Mouse (Mus musculus) adrenal gland, postnatal 0 days (tissue): ENCODE measurements around the gene Zp1. TPM values are rescaled to one million over a fixed set of nuclear protein-coding genes. Genes with fewer than 3 reads are reported as not detected.

ENCODE experiments used
- polyA plus RNA-seq: library from polyadenylated mRNA; unstranded; fragments of >200 nt; fragmentation: Nextera tagmentation; extraction: Ambion mirVana; gene quantifications from 2 replicates; pipeline ENCODE4 v1.2.1, GENCODE M21; 2015

Gene Zp1
- polyA plus RNA-seq, result not detected in 2 replicates

DNA sequence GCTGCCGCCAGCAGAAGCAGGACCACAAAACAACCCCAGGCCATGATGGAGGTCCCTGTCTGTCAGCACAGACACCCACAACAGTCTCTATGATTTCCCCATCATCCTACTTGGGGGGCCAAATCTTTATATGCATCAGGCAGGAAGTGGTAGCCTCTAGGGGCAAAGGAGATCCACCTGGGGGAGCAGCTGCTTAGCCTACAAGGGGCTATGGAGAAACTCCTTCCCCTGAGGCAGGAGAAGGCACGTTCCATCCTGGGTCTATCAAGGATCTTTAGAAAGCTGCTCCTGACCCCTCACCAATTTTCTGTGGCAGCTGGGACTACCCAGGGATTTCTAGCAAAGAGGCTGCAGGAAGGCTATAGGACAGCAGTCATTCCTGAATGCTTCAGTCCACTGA, at the start of gene Zp1:
Zp1 (minus strand) TSS at position 101 of the 400 bp plus-strand sequence.

DNA sequence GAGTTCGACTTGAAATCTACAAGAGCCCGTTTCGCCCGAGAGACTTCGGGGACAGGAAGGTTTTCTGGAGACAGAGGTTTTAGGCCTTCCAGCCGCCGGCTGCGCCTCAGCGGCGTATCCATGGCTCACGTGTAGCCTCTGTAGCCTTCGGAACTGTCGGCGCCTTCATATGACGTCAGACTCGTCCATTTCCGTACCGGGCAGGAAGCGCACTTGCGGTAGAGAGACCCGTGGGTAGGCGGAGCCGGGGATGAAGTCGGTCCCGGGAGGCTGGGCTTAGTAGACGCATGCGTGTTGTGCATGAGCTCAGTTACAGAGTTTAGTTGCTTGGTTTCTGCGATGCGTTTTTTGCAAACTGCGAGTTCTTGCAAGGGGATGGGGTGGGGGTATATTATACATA, 28.7 kb upstream of the Zp1 start, which contains the start of gene Ccdc86:
Ccdc86 (minus strand) TSS at position 155 of the 400 bp plus-strand sequence.

GRCm38 (mm10) chr19:10937110-10937563, 16.7 kb upstream of the Zp1 start, which contains the start of gene Ptgdr2:
Ptgdr2 (plus strand) TSS chr19:10937160.

DNA sequence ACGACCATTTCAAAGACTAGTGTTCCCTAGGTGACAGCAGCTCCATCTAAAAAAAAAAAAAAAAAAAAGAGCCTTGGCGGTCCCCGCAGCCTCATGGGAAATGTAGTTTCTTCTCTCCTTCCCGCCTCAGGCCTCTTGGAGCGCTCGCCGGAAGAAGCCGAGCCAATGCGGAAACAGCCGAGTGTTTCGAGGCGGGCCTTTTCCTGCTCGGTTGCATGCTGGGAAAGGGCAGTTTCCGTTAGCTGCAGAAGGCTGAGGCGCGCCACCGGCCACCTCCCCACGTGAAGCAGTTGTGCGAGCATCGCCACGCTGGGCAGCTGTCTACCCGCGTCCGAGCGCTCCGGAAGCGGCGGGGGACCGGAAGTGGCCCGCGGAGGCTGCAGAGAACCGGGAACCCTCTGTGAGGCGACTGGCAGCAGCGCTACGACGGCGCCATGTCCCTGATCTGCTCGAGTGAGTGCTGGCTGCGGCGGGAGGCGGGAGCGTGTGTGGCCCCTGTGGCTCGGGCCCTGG, 25.4 kb downstream of the Zp1 start, which contains the start of gene Prpf19:
Prpf19 (plus strand) TSS at position 216 of the 513 bp plus-strand sequence.

GRCm38 (mm10) chr19:10881426-10882154, 38.8 kb downstream of the Zp1 start, which contains the start of gene Tmem109:
Tmem109 (minus strand) TSS chr19:10882001.

DNA sequence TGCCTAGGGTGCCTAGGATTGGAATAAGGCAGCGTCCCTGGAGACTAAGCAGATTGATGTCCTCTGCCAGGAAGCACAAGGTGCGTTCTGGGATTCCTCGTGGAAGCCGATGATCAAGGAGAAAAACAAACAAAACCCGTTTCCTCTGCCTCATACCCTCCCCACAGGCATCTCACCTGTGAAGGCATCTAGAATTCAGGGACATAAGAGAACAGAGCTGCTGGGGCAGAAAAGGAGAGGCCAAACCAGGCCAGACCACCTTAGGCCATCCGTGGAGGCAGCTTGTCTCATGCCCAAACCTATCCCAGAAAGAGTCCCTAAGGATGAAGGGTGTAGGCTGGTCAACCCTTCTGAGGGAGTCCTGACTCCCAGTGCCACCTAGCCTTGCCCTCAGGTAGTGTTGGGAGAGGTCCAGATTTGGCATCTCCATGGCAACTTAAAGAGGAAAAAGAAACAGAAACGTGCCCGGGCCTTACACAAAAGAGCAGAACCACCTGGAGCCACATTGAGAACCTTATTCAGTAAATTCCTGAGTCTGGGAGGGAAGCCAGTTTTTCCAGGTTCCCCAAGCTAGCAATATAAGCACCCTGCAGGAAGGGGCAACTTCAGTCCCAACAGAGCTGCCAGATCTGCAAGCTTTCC, 50.4 kb downstream of the Zp1 start, which contains the start of gene Tmem132a:
Tmem132a (minus strand) TSS at position 55 of the 642 bp plus-strand sequence.

Other genes with a start within 250 kb of the Zp1 start
- gene Pga5, start 242.6 kb downstream of the Zp1 start, polyA plus RNA-seq, result 2.2 and 49.2 TPM in 2 replicates
- gene Vps37c, start 231.9 kb downstream of the Zp1 start, polyA plus RNA-seq, result 21.1 and 25.3 TPM in 2 replicates
- 0.35 TPM in 1 of 2 replicates, not detected in the other for gene Cd5, start 181.6 kb downstream of the Zp1 start, polyA plus RNA-seq
- gene Cd6, start 90.6 kb downstream of the Zp1 start, polyA plus RNA-seq, result not detected in 2 replicates
- 0.80 and 1.6 TPM in 2 replicates for gene Slc15a3, start 80.9 kb downstream of the Zp1 start, polyA plus RNA-seq
- gene Tmem132a, start 50.7 kb downstream of the Zp1 start, polyA plus RNA-seq, result 25.0 and 26.9 TPM in 2 replicates
- 74.4 and 98.8 TPM in 2 replicates for gene Tmem109, start 38.6 kb downstream of the Zp1 start, polyA plus RNA-seq
- 26.1 and 41.2 TPM in 2 replicates for gene Prpf19, start 25.4 kb downstream of the Zp1 start, polyA plus RNA-seq
- not detected in 2 replicates for gene Ptgdr2, start 16.5 kb upstream of the Zp1 start, polyA plus RNA-seq
- gene Ccdc86, start 28.6 kb upstream of the Zp1 start, polyA plus RNA-seq, result 10.8 and 19.5 TPM in 2 replicates
- gene Ms4a10, start 54.0 kb upstream of the Zp1 start, polyA plus RNA-seq, result 21.2 and 34.7 TPM in 2 replicates
- 0.06 and 0.37 TPM in 2 replicates for gene Ms4a15, start 72.6 kb upstream of the Zp1 start, polyA plus RNA-seq
- gene Ms4a18, start 97.4 kb upstream of the Zp1 start, polyA plus RNA-seq, result not detected in 2 replicates
- 0.23 and 0.50 TPM in 2 replicates for gene Ms4a8a, start 160.5 kb upstream of the Zp1 start, polyA plus RNA-seq
- gene 1700017D01Rik, start 210.2 kb upstream of the Zp1 start, polyA plus RNA-seq, result not detected in 2 replicates
- gene 1700025F22Rik, start 244.7 kb upstream of the Zp1 start, polyA plus RNA-seq, result not detected in 2 replicates